Mouse (Mus musculus): Measurements from ENCODE around the gene Cebpa. TPM values are rescaled to one million over a fixed set of nuclear protein-coding genes. Genes with fewer than 3 reads are reported as not detected.

Cebpa gene
- polyA plus RNA-seq, 1 experiment, result 7.7 TPM

GRCm38 (mm10) chr7:35084565-35085360, 34.3 kb upstream of the Cebpa start:
- TF ChIP-seq E2F4 (IDR thresholded peaks at IDR 0.05; ENCODE audit: insufficient read depth) (no peak), REST (IDR thresholded peaks at IDR 0.05; ENCODE audit: insufficient read depth, insufficient read length) (no peak), CEBPB (IDR thresholded peaks at IDR 0.05; ENCODE audit: insufficient read depth, poor library complexity, severe bottlenecking) (no peak), SRF (IDR thresholded peaks at IDR 0.05; ENCODE audit: control insufficient read depth, insufficient read length, low read depth) (no peak), POLR2A (IDR thresholded peaks at IDR 0.05; ENCODE audit: insufficient read length, low read depth) (no peak), MYOG (IDR thresholded peaks at IDR 0.05; ENCODE audit: control insufficient read depth in 1 of 3, insufficient read depth in 1 of 3, insufficient read length in 2 of 3, low read depth in 2 of 3) (no peak), MYOD1 (IDR thresholded peaks at IDR 0.05; ENCODE audit: control insufficient read depth in 1 of 3, insufficient read length in 2 of 3, low read depth in 2 of 3) (no peak)
- no peaks in the 10 kb centered on the region for H3K79me2 ChIP-seq (ENCODE audit: control insufficient read depth, insufficient read depth)
- no peak overlapping the region for H3ac ChIP-seq (ENCODE audit: control insufficient read depth, insufficient read length)
- no peaks in the 10 kb centered on the region for H3K36me3 ChIP-seq (ENCODE audit: control insufficient read depth, insufficient read depth)
- no peak overlapping the region for H3K4me3 ChIP-seq
- H3K27me3 ChIP-seq (ENCODE audit: control insufficient read depth, insufficient read depth, insufficient read length), result no peaks in the 10 kb centered on the region
- H3K4me2 ChIP-seq (ENCODE audit: low read depth), result no peak overlapping the region

GRCm38 (mm10) chr7:35086271-35086861, 32.7 kb upstream of the Cebpa start:
- H3ac ChIP-seq (ENCODE audit: control insufficient read depth, insufficient read length), result no peak overlapping the region
- H3K36me3 ChIP-seq (ENCODE audit: control insufficient read depth, insufficient read depth), result no peaks in the 10 kb centered on the region
- H3K4me3 ChIP-seq, result no peak overlapping the region
- H3K4me2 ChIP-seq (ENCODE audit: low read depth), result peak overlapping the region; percentile 22
- no peaks in the 10 kb centered on the region for H3K79me2 ChIP-seq (ENCODE audit: control insufficient read depth, insufficient read depth)
- TF ChIP-seq USF1 (IDR thresholded peaks at IDR 0.05; ENCODE audit: low read depth), result no peak
- TF ChIP-seq E2F4 (IDR thresholded peaks at IDR 0.05; ENCODE audit: insufficient read depth), result no peak
- no peak for TF ChIP-seq TCF12 (IDR thresholded peaks at IDR 0.05; ENCODE audit: insufficient read depth, poor library complexity, severe bottlenecking)
- TF ChIP-seq TCF3 (IDR thresholded peaks at IDR 0.05; ENCODE audit: insufficient read length, low read depth), result no peak
- TF ChIP-seq POLR2A (IDR thresholded peaks at IDR 0.05; ENCODE audit: insufficient read length, low read depth), result no peak
- TF ChIP-seq CEBPB (IDR thresholded peaks at IDR 0.05; ENCODE audit: insufficient read depth, poor library complexity, severe bottlenecking), result no peak
- TF ChIP-seq MAX (IDR thresholded peaks at IDR 0.05; ENCODE audit: low read depth), result no peak
- TF ChIP-seq SRF (IDR thresholded peaks at IDR 0.05; ENCODE audit: control insufficient read depth, insufficient read length, low read depth), result no peak
- TF ChIP-seq POLR2AphosphoS2 (IDR thresholded peaks at IDR 0.05; ENCODE audit: insufficient read length, low read depth), result no peak
- TF ChIP-seq MYOD1 (IDR thresholded peaks at IDR 0.05; ENCODE audit: control insufficient read depth in 1 of 3, insufficient read length in 2 of 3, low read depth in 2 of 3), result no peak
- no peak for TF ChIP-seq MYOG (IDR thresholded peaks at IDR 0.05; ENCODE audit: control insufficient read depth in 1 of 3, insufficient read depth in 1 of 3, insufficient read length in 2 of 3, low read depth in 2 of 3)
- TF ChIP-seq REST (IDR thresholded peaks at IDR 0.05; ENCODE audit: insufficient read depth, insufficient read length), result no peak
- H3K27me3 ChIP-seq (ENCODE audit: control insufficient read depth, insufficient read depth, insufficient read length), result no peaks in the 10 kb centered on the region

GRCm38 (mm10) chr7:35090550-35090949, 28.5 kb upstream of the Cebpa start:
- no peaks in the 10 kb centered on the region for H3K27me3 ChIP-seq (ENCODE audit: control insufficient read depth, insufficient read depth, insufficient read length)
- H3K79me2 ChIP-seq (ENCODE audit: control insufficient read depth, insufficient read depth), result no peaks in the 10 kb centered on the region
- no peaks in the 10 kb centered on the region for H3K36me3 ChIP-seq (ENCODE audit: control insufficient read depth, insufficient read depth)
- H3K4me2 ChIP-seq (ENCODE audit: low read depth), result no peak overlapping the region
- H3K4me3 ChIP-seq, result no peak overlapping the region
- no peak overlapping the region for H3ac ChIP-seq (ENCODE audit: control insufficient read depth, insufficient read length)
- TF ChIP-seq POLR2A (IDR thresholded peaks at IDR 0.05; ENCODE audit: insufficient read length, low read depth) (no peak), USF1 (IDR thresholded peaks at IDR 0.05; ENCODE audit: low read depth) (no peak), TCF12 (IDR thresholded peaks at IDR 0.05; ENCODE audit: insufficient read depth, poor library complexity, severe bottlenecking) (no peak), MYOD1 (IDR thresholded peaks at IDR 0.05; ENCODE audit: control insufficient read depth in 1 of 3, insufficient read length in 2 of 3, low read depth in 2 of 3) (no peak), E2F4 (IDR thresholded peaks at IDR 0.05; ENCODE audit: insufficient read depth) (no peak), MAX (IDR thresholded peaks at IDR 0.05; ENCODE audit: low read depth) (no peak), MYOG (IDR thresholded peaks at IDR 0.05; ENCODE audit: control insufficient read depth in 1 of 3, insufficient read depth in 1 of 3, insufficient read length in 2 of 3, low read depth in 2 of 3) (no peak), SRF (IDR thresholded peaks at IDR 0.05; ENCODE audit: control insufficient read depth, insufficient read length, low read depth) (no peak), POLR2AphosphoS2 (IDR thresholded peaks at IDR 0.05; ENCODE audit: insufficient read length, low read depth) (no peak), REST (IDR thresholded peaks at IDR 0.05; ENCODE audit: insufficient read depth, insufficient read length) (no peak)

- Histone ChIP-seq H3K4me2 (ENCODE audit: low read depth) (no peak overlapping the region), H3K36me3 (ENCODE audit: control insufficient read depth, insufficient read depth) (no peaks in the 10 kb centered on the region), H3K4me3 (no peak overlapping the region), H3ac (ENCODE audit: control insufficient read depth, insufficient read length) (no peak overlapping the region), H3K79me2 (ENCODE audit: control insufficient read depth, insufficient read depth) (no peaks in the 10 kb centered on the region), H3K27me3 (ENCODE audit: control insufficient read depth, insufficient read depth, insufficient read length) (no peaks in the 10 kb centered on the region)
- TF ChIP-seq REST (IDR thresholded peaks at IDR 0.05; ENCODE audit: insufficient read depth, insufficient read length) (no peak), TCF12 (IDR thresholded peaks at IDR 0.05; ENCODE audit: insufficient read depth, poor library complexity, severe bottlenecking) (no peak), POLR2A (IDR thresholded peaks at IDR 0.05; ENCODE audit: insufficient read length, low read depth) (no peak), USF1 (IDR thresholded peaks at IDR 0.05; ENCODE audit: low read depth) (no peak), MYOD1 (IDR thresholded peaks at IDR 0.05; ENCODE audit: control insufficient read depth in 1 of 3, insufficient read length in 2 of 3, low read depth in 2 of 3) (no peak)
These were observed 24.0 kb upstream of the Cebpa start for GRCm38 (mm10) chr7:35094975-35095678.
